Mouse (Mus musculus) brain, adult 2 months (tissue): Measurements from ENCODE around the gene Tmed4.
A peak's percentile ranks its signal among the peaks of the same experiment; 100 is the strongest.
"Not testable (repeated sequence)": the region's sequence is repeated elsewhere in the genome, so short reads cannot be mapped to it uniquely, and the experiment has no call there.

ENCODE experiments used
- DNase-seq: peaks from one replicate; pipeline ENCODE4 v3.0.0; 2011; ENCODE audit warnings: low read depth, low spot score

The Tmed4 gene

DNA sequence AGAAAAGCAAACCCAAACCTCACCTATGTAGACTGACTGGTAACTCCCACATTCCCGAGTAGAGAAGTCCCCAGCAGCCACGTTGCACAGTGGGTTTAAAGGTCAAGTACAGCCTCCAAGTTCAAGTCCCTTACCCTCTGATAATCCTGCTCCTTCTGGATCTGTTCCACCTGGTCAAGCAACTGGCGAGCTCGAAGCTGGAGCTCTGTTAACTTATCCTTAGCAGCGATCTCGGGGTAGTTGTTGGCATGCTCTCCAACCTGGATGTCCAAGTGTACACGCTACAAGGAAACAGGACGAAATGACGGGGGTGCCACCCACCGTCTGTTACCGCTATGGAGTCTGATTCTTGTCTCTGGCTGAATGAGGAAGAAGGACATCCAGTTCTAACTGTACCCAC, 1.1 kb downstream of the Tmed4 start:
- DNase-seq = peak; percentile 34

DNA sequence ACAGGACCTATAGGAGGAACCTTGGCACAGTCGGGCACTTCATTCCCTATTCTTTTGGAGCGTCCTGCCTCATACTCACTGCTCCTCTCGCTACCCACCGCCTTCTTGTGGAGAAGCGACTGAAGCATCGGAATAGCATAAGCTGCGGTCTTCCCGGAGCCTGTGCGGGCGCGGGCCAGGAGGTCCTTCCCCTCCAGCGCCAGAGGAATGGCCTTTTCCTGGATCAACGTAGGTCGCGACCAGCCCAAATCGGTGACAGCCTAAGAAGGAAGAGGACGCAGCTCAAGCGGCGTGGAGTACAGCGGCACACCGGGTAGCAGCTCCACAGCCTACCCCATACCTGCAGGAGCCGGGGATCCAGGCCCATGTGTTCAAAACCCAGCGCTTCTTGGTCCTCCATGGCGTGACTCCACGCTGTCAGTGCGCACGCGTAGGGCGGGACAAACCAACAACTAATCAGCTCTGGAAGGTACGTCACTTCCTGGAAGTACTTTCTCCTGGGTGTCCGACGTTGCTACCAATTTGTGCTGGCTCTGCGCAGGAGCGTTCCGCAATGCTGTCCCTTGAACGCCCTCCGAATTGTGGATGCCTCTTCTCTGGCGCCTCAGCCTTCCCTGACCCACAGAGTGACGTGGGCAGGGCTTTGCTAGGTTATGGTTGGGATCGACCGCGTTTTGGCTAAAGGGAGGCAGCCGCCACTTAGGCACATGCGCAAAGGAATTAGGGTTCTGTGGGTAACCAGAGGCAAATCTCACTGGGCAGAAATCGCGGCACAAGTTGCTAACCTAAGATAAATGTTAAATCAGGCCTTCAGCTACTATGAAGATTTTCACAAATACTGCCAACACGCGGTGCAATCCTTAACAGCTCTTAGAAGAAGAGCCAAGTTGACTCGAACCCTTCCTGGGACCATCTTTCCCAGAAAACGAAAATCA, 7.1 kb downstream of the Tmed4 start, which contains the start of gene Ddx56:
TSS of gene Ddx56 (minus strand) at position 453 of the 935 bp plus-strand sequence.
- peak; percentile 99 for DNase-seq

DNA sequence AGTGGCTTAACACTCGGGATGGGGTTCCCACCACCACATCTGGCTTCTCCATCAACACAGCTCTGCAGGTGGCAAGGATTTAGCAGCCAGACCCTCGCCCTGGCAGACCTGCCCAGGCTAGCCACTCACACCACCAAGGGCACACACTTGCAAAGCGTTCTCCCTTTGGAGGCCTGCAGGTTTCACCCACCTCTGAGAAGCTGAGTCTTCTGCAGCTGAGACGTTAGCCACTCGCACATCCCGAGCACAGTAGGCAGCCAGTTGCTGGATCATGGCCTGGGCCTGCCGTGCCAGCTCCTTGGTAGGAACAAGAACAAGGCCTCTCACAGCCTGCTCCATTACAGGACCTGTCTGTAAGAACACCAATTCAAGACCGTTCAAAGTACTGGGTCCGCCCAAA, 8.0 kb downstream of the Tmed4 start:
- no peak for DNase-seq

- DNase-seq = peak; percentile 90
Observed at GRCm38 (mm10) chr11:6261434-6262082, 13.1 kb downstream of the Tmed4 start.

- no peak for DNase-seq
Observed at GRCm38 (mm10) chr11:6259413-6259812, 15.3 kb downstream of the Tmed4 start.

DNA sequence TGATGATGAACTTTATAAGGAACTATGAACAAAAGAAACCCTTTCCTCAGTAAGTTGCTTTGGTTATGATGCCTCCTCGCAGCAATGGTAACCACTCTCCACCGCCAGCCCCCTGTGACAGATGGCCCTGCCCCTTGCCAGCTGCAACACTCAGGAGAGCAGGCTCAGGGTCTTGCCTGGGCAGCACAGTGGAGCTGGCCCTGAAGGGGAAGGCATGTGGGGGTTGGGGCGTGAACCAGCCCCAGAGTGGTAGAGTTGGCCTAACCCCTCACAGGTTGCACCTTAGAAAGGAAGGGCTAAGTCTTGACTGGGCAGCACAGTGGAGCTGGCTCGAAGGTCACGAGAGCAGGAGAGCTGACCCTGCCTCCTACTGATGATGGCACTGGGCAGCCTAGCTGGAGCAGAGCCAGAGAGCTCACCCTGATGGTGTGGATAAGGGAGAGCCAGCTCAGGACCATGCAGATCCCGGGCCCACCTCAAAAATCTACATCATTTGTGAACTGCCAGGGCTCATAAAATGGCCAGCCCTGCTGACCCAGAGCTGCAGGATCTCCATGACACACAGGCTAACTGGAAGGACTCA, 18.1 kb downstream of the Tmed4 start:
- no peak for DNase-seq

- DNase-seq = not testable (repeated sequence)
Observed at GRCm38 (mm10) chr11:6254602-6255001, 20.1 kb downstream of the Tmed4 start.

DNA sequence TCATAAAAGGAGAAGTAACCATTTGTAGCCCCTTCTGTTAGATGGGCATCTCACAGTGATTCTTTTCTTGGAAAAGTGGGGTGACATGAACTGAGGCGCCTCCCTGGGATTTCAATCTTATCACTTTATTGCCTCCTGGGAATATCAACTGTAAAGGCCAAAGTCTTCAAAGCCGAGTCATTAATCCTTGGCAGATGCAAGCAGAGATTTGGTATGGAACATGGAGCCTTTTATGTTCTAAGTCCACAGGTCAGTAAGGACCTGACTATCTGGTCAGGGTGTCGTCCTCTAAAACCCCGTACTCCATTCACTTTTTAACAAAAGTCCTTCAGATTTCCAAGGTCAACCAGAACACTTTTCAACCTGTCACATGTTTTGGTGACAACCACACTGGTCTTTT, 21.8 kb downstream of the Tmed4 start:
- DNase-seq = no peak

DNA sequence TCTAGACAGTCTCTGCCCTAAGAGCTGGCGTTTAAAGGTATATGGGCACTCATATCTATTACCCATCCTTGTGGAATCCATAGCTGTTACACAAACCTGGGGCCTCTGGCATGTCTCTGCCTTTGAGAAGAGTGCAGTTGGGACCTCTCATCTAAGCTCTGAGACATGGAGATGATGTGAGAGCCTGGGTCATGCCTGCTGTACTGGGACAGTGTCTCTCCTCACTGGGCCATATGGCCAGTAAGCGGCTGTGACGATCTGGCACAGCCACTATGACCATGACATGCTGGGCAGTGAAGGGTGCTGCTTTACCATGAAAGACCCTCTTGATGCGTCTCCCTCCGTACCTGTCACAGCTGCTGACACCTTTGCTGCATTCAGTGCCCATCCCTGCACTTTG, 22.4 kb downstream of the Tmed4 start:
- DNase-seq = no peak

GRCm38 (mm10) chr11:6244707-6245106, 30.0 kb downstream of the Tmed4 start:
- DNase-seq = no peak

GRCm38 (mm10) chr11:6233025-6233424, 41.6 kb downstream of the Tmed4 start:
- DNase-seq = no peak

DNA sequence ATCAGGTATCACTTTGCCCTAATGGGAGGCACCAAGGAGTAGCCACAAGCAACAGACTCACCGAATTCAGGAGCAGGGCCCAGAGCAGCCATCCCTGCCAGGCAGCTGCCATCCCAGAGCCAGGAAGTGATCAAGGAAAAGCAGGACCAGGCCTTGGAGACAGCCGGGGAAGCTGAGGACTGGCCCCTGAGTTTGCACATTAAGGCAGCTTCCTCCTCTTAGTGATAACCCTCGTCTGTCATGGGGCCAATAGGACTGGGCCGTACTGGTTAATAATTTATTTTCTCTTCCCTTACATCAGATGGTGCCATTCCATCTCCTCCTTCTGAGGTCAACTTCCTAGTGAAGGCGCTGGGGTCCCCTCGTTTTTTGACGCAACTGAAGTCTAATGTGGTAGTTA, 44.7 kb downstream of the Tmed4 start, which contains the start of gene Npc1l1:
TSS of gene Npc1l1 (minus strand) at position 132 of the 400 bp plus-strand sequence.
- no peak for DNase-seq

DNA sequence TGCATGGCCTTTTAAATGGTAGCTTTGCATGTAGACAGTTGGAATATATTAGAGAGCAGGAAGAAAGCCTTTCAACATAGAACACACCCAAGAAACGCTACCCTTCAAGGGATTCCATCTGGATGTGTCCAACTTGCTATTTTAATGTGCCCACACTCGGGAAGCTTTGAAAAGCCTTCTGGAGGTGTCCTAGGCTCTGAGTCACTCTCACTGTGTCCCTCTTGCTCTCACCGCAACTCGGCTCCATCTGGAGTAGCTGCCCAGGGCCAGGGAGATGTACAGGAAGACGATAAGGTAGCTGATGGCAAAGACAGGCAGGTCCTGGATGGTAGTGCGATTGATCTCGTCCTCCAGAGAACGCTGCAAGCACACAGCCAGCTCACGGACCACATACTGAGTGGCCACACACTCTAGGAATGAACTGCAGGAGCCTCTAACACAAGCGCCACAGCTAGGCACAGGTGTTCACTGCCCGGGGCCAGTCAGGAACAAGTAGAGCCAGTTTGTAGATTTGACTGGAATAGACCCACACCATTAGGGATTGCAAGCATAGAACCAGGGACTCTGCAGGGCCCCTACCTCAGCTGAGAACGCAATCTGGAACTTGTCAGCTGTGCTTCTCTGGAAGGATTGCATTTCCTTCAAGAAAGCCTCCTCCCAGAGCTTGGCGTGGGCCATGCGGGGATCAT, 50.0 kb downstream of the Tmed4 start:
- peak; percentile 83 for DNase-seq

DNA sequence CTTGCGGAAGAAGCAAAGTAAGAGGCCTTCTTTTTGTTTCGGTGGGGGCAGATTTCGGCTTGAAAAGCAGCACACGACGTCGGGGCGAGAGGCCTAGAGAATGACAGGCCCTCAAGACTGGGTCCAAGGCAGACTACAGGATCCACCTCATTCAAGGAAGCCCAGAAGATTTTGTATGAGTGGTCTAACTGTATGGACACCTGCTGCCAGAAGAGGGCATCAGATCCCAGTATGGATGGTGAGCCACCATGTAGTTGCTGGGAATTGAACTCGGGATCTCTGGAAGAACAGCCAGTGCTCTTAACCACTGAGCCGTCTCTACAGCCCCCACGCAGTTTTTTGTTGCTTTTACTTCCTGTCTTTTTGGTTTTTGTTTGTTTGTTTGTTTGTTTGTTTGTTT, 52.5 kb downstream of the Tmed4 start:
- no peak for DNase-seq
